Mouse (Mus musculus) kidney, postnatal 0 days (tissue): Measurements from ENCODE around the gene Rab3d. TPM values are rescaled to one million over a fixed set of nuclear protein-coding genes. Genes with fewer than 3 reads are reported as not detected.
A peak's percentile ranks its signal among the peaks of the same experiment; 100 is the strongest.

Experiments used
- ATAC-seq: fragments of 200-750 bp; cut with Nextera tagmentation; replicated peaks from 2 replicates; pipeline ENCODE4 v1.8.0; 2017; ENCODE audit warnings: low read depth, moderate number of reproducible peaks, moderate TSS enrichment, moderate library complexity; ENCODE audit not compliant: low FRiP score
- DNase-seq: peaks from one replicate; pipeline ENCODE4 v3.0.0-alpha.2; 2016; ENCODE audit warnings: low spot score
- H3K27ac ChIP-seq: fragments of 300-500 bp; sonication (generic); 2 replicates; pipeline ENCODE4 v1.5.1; 2014; ENCODE audit warnings: mild to moderate bottlenecking
- H3K27me3 ChIP-seq: fragments of 300-500 bp; sonication (generic); 2 replicates; pipeline ENCODE4 v1.6.1; 2014; ENCODE audit warnings: low read length, mixed read lengths; ENCODE audit not compliant: insufficient read depth
- H3K36me3 ChIP-seq: fragments of 300-500 bp; sonication (generic); 2 replicates; pipeline ENCODE4 v1.6.1; 2014; ENCODE audit warnings: low read length, mixed read lengths; ENCODE audit not compliant: insufficient read depth
- H3K4me1 ChIP-seq: fragments of 300-500 bp; sonication (generic); replicated peaks from 2 replicates; pipeline ENCODE4 v1.6.1; 2014; ENCODE audit warnings: antibody characterized with exemption, low read length, mixed read lengths; ENCODE audit not compliant: insufficient read depth
- H3K4me2 ChIP-seq: fragments of 300-500 bp; sonication (generic); 2 replicates; pipeline ENCODE4 v1.6.1; 2014; ENCODE audit warnings: mild to moderate bottlenecking, low read length, moderate library complexity, mixed read lengths
- H3K4me3 ChIP-seq: fragments of 300-500 bp; sonication (generic); replicated peaks from 2 replicates; pipeline ENCODE4 v1.5.1; 2014; ENCODE audit warnings: low read depth, low read length
- H3K9ac ChIP-seq: fragments of 300-500 bp; sonication (generic); 2 replicates; pipeline ENCODE4 v1.6.1; 2014; ENCODE audit warnings: low read depth, low read length
- H3K9me3 ChIP-seq: fragments of 300-500 bp; sonication (generic); replicated peaks from 2 replicates; pipeline ENCODE4 v1.6.1; 2016; ENCODE audit warnings: low read length, inconsistent platforms, mixed read lengths
- CTCF ChIP-seq: IDR thresholded peaks from 2 replicates; pipeline ENCODE4 v1.5.1; 2016; ENCODE audit warnings: antibody characterized with exemption, low read depth, mild to moderate bottlenecking, moderate library complexity
- WGBS: fragments of 180-500 bp; shearing (Covaris S2); extraction: QIAGEN DNeasy Blood & Tissue Kit; methylation state at CpG from one replicate; pipeline ENCODE4 v1.1.7; 2014; 5-methylcytosine and 5-hydroxymethylcytosine counted together
- polyA plus RNA-seq: library from polyadenylated mRNA; unstranded; fragments of >200 nt; fragmentation: Nextera tagmentation; extraction: Ambion mirVana; gene quantifications from 2 replicates; pipeline ENCODE4 v1.2.1, GENCODE M21; 2015

Rab3d gene
- polyA plus RNA-seq, 1 experiment from 2014 or later, result 12.0 TPM

GRCm38 (mm10) chr9:21944267-21944666 lies 26.3 kb upstream of the Rab3d start:
- no peak overlapping the region for H3K4me3 ChIP-seq
- H3K9ac ChIP-seq, result no peak overlapping the region
- H3K4me1 ChIP-seq, result peaks cover 4% of the 10 kb centered on the region; the same call in 1 of the 2 replicates
- ATAC-seq (no peak), DNase-seq (no peak)
- 16% methylated on average over 23 of the region's 23 CpGs for WGBS
- no peaks in the 10 kb centered on the region for H3K36me3 ChIP-seq
- no peaks in the 10 kb centered on the region for H3K27me3 ChIP-seq
- H3K27ac ChIP-seq, result no peak overlapping the region
- no peaks in the 10 kb centered on the region for H3K9me3 ChIP-seq
- TF ChIP-seq CTCF, result no peak
- H3K4me2 ChIP-seq, result 0 out of 2 replicates have a peak overlapping the region, but pooled peaks have one; percentile 21

- Histone ChIP-seq H3K4me3 (no peak overlapping the region), H3K9me3 (no peaks in the 10 kb centered on the region), H3K9ac (no peak overlapping the region), H3K4me2 (no peak overlapping the region), H3K4me1 (peaks cover 4% of the 10 kb centered on the region; the same call in 1 of the 2 replicates), H3K27me3 (no peaks in the 10 kb centered on the region), H3K27ac (no peak overlapping the region), H3K36me3 (no peaks in the 10 kb centered on the region)
- ATAC-seq (no peak), DNase-seq (no peak)
- WGBS, result 49% methylated on average over 12 of the region's 12 CpGs
- TF ChIP-seq CTCF, result no peak
Measured at GRCm38 (mm10) chr9:21943638-21944037, 25.6 kb upstream of the Rab3d start.

GRCm38 (mm10) chr9:21943046-21943445 lies 25.1 kb upstream of the Rab3d start:
- Histone ChIP-seq H3K27me3 (no peaks in the 10 kb centered on the region), H3K9ac (no peak overlapping the region), H3K4me1 (peaks cover 4% of the 10 kb centered on the region; the same call in 1 of the 2 replicates), H3K4me2 (no peak overlapping the region), H3K4me3 (no peak overlapping the region), H3K36me3 (no peaks in the 10 kb centered on the region), H3K27ac (no peak overlapping the region), H3K9me3 (no peaks in the 10 kb centered on the region)
- TF ChIP-seq CTCF, result no peak
- no peak for DNase-seq
- 79% methylated on average over 12 of the region's 12 CpGs for WGBS
- no peak for ATAC-seq

GRCm38 (mm10) chr9:21938234-21938855 lies 20.4 kb upstream of the Rab3d start:
- TF ChIP-seq CTCF, result no peak
- Histone ChIP-seq H3K4me1 (0 out of 2 replicates have a peak, but pooled peaks cover 3% of the 10 kb centered on the region), H3K27ac (no peak overlapping the region), H3K27me3 (no peaks in the 10 kb centered on the region), H3K9ac (no peak overlapping the region), H3K4me2 (no peak overlapping the region), H3K36me3 (no peaks in the 10 kb centered on the region), H3K4me3 (no peak overlapping the region), H3K9me3 (no peaks in the 10 kb centered on the region)
- DNase-seq (no peak), ATAC-seq (no peak)
- whole genome bisulfite sequencing, result 78% methylated on average over 4 of the region's 4 CpGs

GRCm38 (mm10) chr9:21937711-21938175 lies 19.8 kb upstream of the Rab3d start:
- H3K4me1 ChIP-seq, result 0 out of 2 replicates have a peak, but pooled peaks cover 3% of the 10 kb centered on the region
- no peak overlapping the region for H3K27ac ChIP-seq
- no peaks in the 10 kb centered on the region for H3K36me3 ChIP-seq
- DNase-seq, result no peak
- no peak overlapping the region for H3K4me3 ChIP-seq
- no peaks in the 10 kb centered on the region for H3K27me3 ChIP-seq
- 81% methylated on average over 4 of the region's 4 CpGs for WGBS
- no peak for ATAC-seq
- no peak overlapping the region for H3K4me2 ChIP-seq
- no peaks in the 10 kb centered on the region for H3K9me3 ChIP-seq
- no peak for TF ChIP-seq CTCF
- H3K9ac ChIP-seq, result no peak overlapping the region

GRCm38 (mm10) chr9:21936692-21937570 lies 18.9 kb upstream of the Rab3d start, which contains the start of gene Plppr2:
Gene Plppr2, plus strand, starts transcription at chr9:21937033.
- H3K4me2 ChIP-seq, result peak within 1 kb of the TSS; percentile 85
- 2% methylated on average over 42 of the region's 43 CpGs for WGBS
- no peaks in the 10 kb centered on the region for H3K9me3 ChIP-seq
- no peak; the same call in 1 of the 2 replicates for TF ChIP-seq CTCF
- no peak within 1 kb of the TSS for H3K27ac ChIP-seq
- ATAC-seq (peak; percentile 97), DNase-seq (peak; percentile 99)
- no peaks in the 10 kb centered on the region for H3K27me3 ChIP-seq
- 0 out of 2 replicates have a peak, but pooled peaks cover 3% of the 10 kb centered on the region for H3K4me1 ChIP-seq
- H3K36me3 ChIP-seq, result no peaks in the 10 kb centered on the region
- peak within 1 kb of the TSS; percentile 53 for H3K4me3 ChIP-seq
- H3K9ac ChIP-seq, result peak within 1 kb of the TSS; percentile 40; the same call in 1 of the 2 replicates
